Mouse (Mus musculus): ENCODE data around the gene Tigar. TPM values are rescaled to one million over a fixed set of nuclear protein-coding genes. Genes with fewer than 3 reads are reported as not detected.

The Tigar gene
- polyA plus RNA-seq (2012; fragmentation: generic; extraction: Trizol) = 8.1 TPM
- long read RNA-seq, experiment 1, transcript Tigar-201 (6 exons, 3,651 nt) = major isoform, 9 of 10 reads
- long read RNA-seq, experiment 1, partial matches to known transcripts = 0 of 10 reads
- long read RNA-seq, experiment 1, other reads (novel, unspliced or antisense) = 1 of 10 reads
- long read RNA-seq, experiment 2, transcript Tigar-201 (6 exons, 3,651 nt) = major isoform, 13 of 16 reads
- long read RNA-seq, experiment 2, partial matches to known transcripts = 0 of 16 reads
- long read RNA-seq, experiment 2, other reads (novel, unspliced or antisense) = 3 of 16 reads

- Histone ChIP-seq H3K36me3 (ENCODE audit: control insufficient read depth, insufficient read depth) (no peaks in the 10 kb centered on the region), H3K4me3 (ENCODE audit: insufficient read depth, poor library complexity, severe bottlenecking) (peak within 1 kb of the TSS; percentile 53), H3ac (ENCODE audit: control insufficient read depth, insufficient read length, low read depth) (peak within 1 kb of the TSS; percentile 78), H3K79me3 (ENCODE audit: low read depth) (peaks cover 11% of the 10 kb centered on the region), H3K79me2 (ENCODE audit: control insufficient read depth, insufficient read depth) (peaks cover 45% of the 10 kb centered on the region), H3K27me3 (ENCODE audit: control insufficient read depth, insufficient read depth, insufficient read length) (no peaks in the 10 kb centered on the region)
- no peak for TF ChIP-seq MYOG (IDR thresholded peaks at IDR 0.05; ENCODE audit: control insufficient read depth, extremely low read depth, insufficient read length)
- TF ChIP-seq MYOD1 (IDR thresholded peaks at IDR 0.05; ENCODE audit: control insufficient read depth, insufficient read length, low read depth) = peak; percentile 89
- no peak for TF ChIP-seq CTCF (IDR thresholded peaks at IDR 0.05; ENCODE audit: control insufficient read depth, insufficient read depth, insufficient read length)
- TF ChIP-seq FOSL1 (IDR thresholded peaks at IDR 0.05; ENCODE audit: insufficient read depth, low read length, poor library complexity, severe bottlenecking) = no peak
- TF ChIP-seq USF1 (IDR thresholded peaks at IDR 0.05; ENCODE audit: low read depth) = no peak
- peak; percentile 66 for TF ChIP-seq MAX (IDR thresholded peaks at IDR 0.05)
- no peak for TF ChIP-seq CEBPB (IDR thresholded peaks at IDR 0.05; ENCODE audit: low read depth)
These were observed at the start of gene Tigar for GRCm38 (mm10) chr6:127109402-127109930. Tigar (minus strand) TSS chr6:127109557.

GRCm38 (mm10) chr6:127157321-127157720, 48.0 kb upstream of the Tigar start:
- no peak overlapping the region for H3K4me3 ChIP-seq (ENCODE audit: insufficient read depth, poor library complexity, severe bottlenecking)

GRCm38 (mm10) chr6:127155468-127155867, 46.1 kb upstream of the Tigar start:
- H3K79me2 ChIP-seq (ENCODE audit: control insufficient read depth, insufficient read depth) = no peaks in the 10 kb centered on the region
- H3ac ChIP-seq (ENCODE audit: control insufficient read depth, insufficient read length, low read depth) = no peak overlapping the region
- H3K4me3 ChIP-seq (ENCODE audit: insufficient read depth, poor library complexity, severe bottlenecking) = no peak overlapping the region
- H3K27me3 ChIP-seq (ENCODE audit: control insufficient read depth, insufficient read depth, insufficient read length) = peaks cover 69% of the 10 kb centered on the region
- TF ChIP-seq MYOD1 (IDR thresholded peaks at IDR 0.05; ENCODE audit: control insufficient read depth, insufficient read length, low read depth) (no peak), FOSL1 (IDR thresholded peaks at IDR 0.05; ENCODE audit: insufficient read depth, low read length, poor library complexity, severe bottlenecking) (no peak), CTCF (IDR thresholded peaks at IDR 0.05; ENCODE audit: control insufficient read depth, insufficient read depth, insufficient read length) (no peak), CEBPB (IDR thresholded peaks at IDR 0.05; ENCODE audit: low read depth) (no peak), MAX (IDR thresholded peaks at IDR 0.05) (no peak), USF1 (IDR thresholded peaks at IDR 0.05; ENCODE audit: low read depth) (no peak), MYOG (IDR thresholded peaks at IDR 0.05; ENCODE audit: control insufficient read depth, extremely low read depth, insufficient read length) (no peak)
- H3K36me3 ChIP-seq (ENCODE audit: control insufficient read depth, insufficient read depth) = no peaks in the 10 kb centered on the region
- H3K79me3 ChIP-seq (ENCODE audit: low read depth) = no peaks in the 10 kb centered on the region

More at GRCm38 (mm10) chr6:127157321-127157720, 48.0 kb upstream of the Tigar start:
- Histone ChIP-seq H3K27me3 (ENCODE audit: control insufficient read depth, insufficient read depth, insufficient read length) (peaks cover 58% of the 10 kb centered on the region), H3K79me3 (ENCODE audit: low read depth) (no peaks in the 10 kb centered on the region), H3K36me3 (ENCODE audit: control insufficient read depth, insufficient read depth) (no peaks in the 10 kb centered on the region), H3ac (ENCODE audit: control insufficient read depth, insufficient read length, low read depth) (no peak overlapping the region), H3K79me2 (ENCODE audit: control insufficient read depth, insufficient read depth) (no peaks in the 10 kb centered on the region)
- TF ChIP-seq CEBPB (IDR thresholded peaks at IDR 0.05; ENCODE audit: low read depth) = no peak
- TF ChIP-seq MYOG (IDR thresholded peaks at IDR 0.05; ENCODE audit: control insufficient read depth, extremely low read depth, insufficient read length) = no peak
- no peak for TF ChIP-seq MYOD1 (IDR thresholded peaks at IDR 0.05; ENCODE audit: control insufficient read depth, insufficient read length, low read depth)

GRCm38 (mm10) chr6:127154708-127155268, 45.4 kb upstream of the Tigar start:
- peaks cover 75% of the 10 kb centered on the region for H3K27me3 ChIP-seq (ENCODE audit: control insufficient read depth, insufficient read depth, insufficient read length)
- no peak overlapping the region for H3K4me3 ChIP-seq (ENCODE audit: insufficient read depth, poor library complexity, severe bottlenecking)

GRCm38 (mm10) chr6:127153972-127154707, 44.8 kb upstream of the Tigar start:
- Histone ChIP-seq H3K27me3 (ENCODE audit: control insufficient read depth, insufficient read depth, insufficient read length) (peaks cover 75% of the 10 kb centered on the region), H3K79me2 (ENCODE audit: control insufficient read depth, insufficient read depth) (no peaks in the 10 kb centered on the region), H3K4me3 (ENCODE audit: insufficient read depth, poor library complexity, severe bottlenecking) (no peak overlapping the region), H3K36me3 (ENCODE audit: control insufficient read depth, insufficient read depth) (no peaks in the 10 kb centered on the region), H3K79me3 (ENCODE audit: low read depth) (no peaks in the 10 kb centered on the region), H3ac (ENCODE audit: control insufficient read depth, insufficient read length, low read depth) (no peak overlapping the region)
- no peak for TF ChIP-seq MAX (IDR thresholded peaks at IDR 0.05)
- no peak for TF ChIP-seq CEBPB (IDR thresholded peaks at IDR 0.05; ENCODE audit: low read depth)
- no peak for TF ChIP-seq CTCF (IDR thresholded peaks at IDR 0.05; ENCODE audit: control insufficient read depth, insufficient read depth, insufficient read length)
- no peak for TF ChIP-seq MYOD1 (IDR thresholded peaks at IDR 0.05; ENCODE audit: control insufficient read depth, insufficient read length, low read depth)
- no peak for TF ChIP-seq USF1 (IDR thresholded peaks at IDR 0.05; ENCODE audit: low read depth)
- no peak for TF ChIP-seq MYOG (IDR thresholded peaks at IDR 0.05; ENCODE audit: control insufficient read depth, extremely low read depth, insufficient read length)
- TF ChIP-seq FOSL1 (IDR thresholded peaks at IDR 0.05; ENCODE audit: insufficient read depth, low read length, poor library complexity, severe bottlenecking) = no peak

More at GRCm38 (mm10) chr6:127154708-127155268, 45.4 kb upstream of the Tigar start:
- no peaks in the 10 kb centered on the region for H3K79me2 ChIP-seq (ENCODE audit: control insufficient read depth, insufficient read depth)
- H3ac ChIP-seq (ENCODE audit: control insufficient read depth, insufficient read length, low read depth) = no peak overlapping the region
- no peaks in the 10 kb centered on the region for H3K36me3 ChIP-seq (ENCODE audit: control insufficient read depth, insufficient read depth)
- TF ChIP-seq MYOG (IDR thresholded peaks at IDR 0.05; ENCODE audit: control insufficient read depth, extremely low read depth, insufficient read length) (no peak), USF1 (IDR thresholded peaks at IDR 0.05; ENCODE audit: low read depth) (no peak), MAX (IDR thresholded peaks at IDR 0.05) (no peak), CTCF (IDR thresholded peaks at IDR 0.05; ENCODE audit: control insufficient read depth, insufficient read depth, insufficient read length) (no peak)
- no peaks in the 10 kb centered on the region for H3K79me3 ChIP-seq (ENCODE audit: low read depth)
